Mouse (Mus musculus): ENCODE data around the gene Gbf1. TPM values are rescaled to one million over a fixed set of nuclear protein-coding genes. Genes with fewer than 3 reads are reported as not detected.

Gene Gbf1
- total RNA-seq, 4 experiments from 2014 or later: 76.4 to 97.5 (median 78.8) TPM

- no peak for DNase-seq (ENCODE audit: low spot score in 2 of 2)
Measured at GRCm38 (mm10) chr19:46300294-46301045, 148.2 kb downstream of the Gbf1 start.

GRCm38 (mm10) chr19:46302551-46302950, 150.2 kb downstream of the Gbf1 start:
- DNase-seq (ENCODE audit: low spot score in 2 of 2): no peak

- DNase-seq (ENCODE audit: low spot score in 2 of 2): no peak
Measured at GRCm38 (mm10) chr19:46303251-46304215, 151.2 kb downstream of the Gbf1 start.

- DNase-seq (ENCODE audit: low spot score in 2 of 2): peak in 1 of 2 experiments; percentile 70
Measured at GRCm38 (mm10) chr19:46304216-46304841, 152.0 kb downstream of the Gbf1 start, which contains the start of gene Nfkb2. Nfkb2 (plus strand) TSS chr19:46304320.

GRCm38 (mm10) chr19:46304908-46305333, 152.6 kb downstream of the Gbf1 start:
- DNase-seq (ENCODE audit: low spot score in 2 of 2): no peak

GRCm38 (mm10) chr19:46305432-46306267, 153.3 kb downstream of the Gbf1 start:
- peak in 1 of 2 experiments; percentile 57 for DNase-seq (ENCODE audit: low spot score in 2 of 2)

GRCm38 (mm10) chr19:46306268-46306610, 153.9 kb downstream of the Gbf1 start:
- no peak for DNase-seq (ENCODE audit: low spot score in 2 of 2)

- DNase-seq (ENCODE audit: low spot score in 2 of 2): no peak
Measured at GRCm38 (mm10) chr19:46306751-46307289, 154.5 kb downstream of the Gbf1 start.

- DNase-seq (ENCODE audit: low spot score in 2 of 2): peak in 1 of 2 experiments; percentile 9
Measured at GRCm38 (mm10) chr19:46307781-46308180, 155.5 kb downstream of the Gbf1 start.

GRCm38 (mm10) chr19:46308303-46308702, 156.0 kb downstream of the Gbf1 start:
- DNase-seq (ENCODE audit: low spot score in 2 of 2): no peak

GRCm38 (mm10) chr19:46308706-46309435, 156.6 kb downstream of the Gbf1 start:
- peak; percentile 62 to 83 for DNase-seq (ENCODE audit: low spot score in 2 of 2)

GRCm38 (mm10) chr19:46309651-46310305, 157.5 kb downstream of the Gbf1 start:
- peak in 1 of 2 experiments; percentile 12 for DNase-seq (ENCODE audit: low spot score in 2 of 2)

GRCm38 (mm10) chr19:46310312-46310865, 158.1 kb downstream of the Gbf1 start:
- peak in 1 of 2 experiments; percentile 21 for DNase-seq (ENCODE audit: low spot score in 2 of 2)

GRCm38 (mm10) chr19:46311341-46311740, 159.0 kb downstream of the Gbf1 start:
- no peak for DNase-seq (ENCODE audit: low spot score in 2 of 2)

GRCm38 (mm10) chr19:46312566-46312965, 160.3 kb downstream of the Gbf1 start:
- DNase-seq (ENCODE audit: low spot score in 2 of 2): peak in 1 of 2 experiments; percentile 9

GRCm38 (mm10) chr19:46313116-46313515, 160.8 kb downstream of the Gbf1 start:
- DNase-seq (ENCODE audit: low spot score in 2 of 2): peak in 1 of 2 experiments; percentile 10

GRCm38 (mm10) chr19:46313591-46313990, 161.3 kb downstream of the Gbf1 start:
- DNase-seq (ENCODE audit: low spot score in 2 of 2): no peak

GRCm38 (mm10) chr19:46314151-46314601, 161.9 kb downstream of the Gbf1 start:
- DNase-seq (ENCODE audit: low spot score in 2 of 2): peak in 1 of 2 experiments; percentile 29
